Mouse (Mus musculus) kidney, postnatal 0 days (tissue): ENCODE results near the gene Kremen2. TPM values are rescaled to one million over a fixed set of nuclear protein-coding genes. Genes with fewer than 3 reads are reported as not detected.

Experiments used
- ATAC-seq: fragments of 200-750 bp; cut with Nextera tagmentation; replicated peaks from 2 replicates; pipeline ENCODE4 v1.8.0; 2017; ENCODE audit warnings: low read depth, moderate number of reproducible peaks, moderate TSS enrichment, moderate library complexity; ENCODE audit not compliant: low FRiP score
- DNase-seq: peaks from one replicate; pipeline ENCODE4 v3.0.0-alpha.2; 2016; ENCODE audit warnings: low spot score
- H3K27ac ChIP-seq: fragments of 300-500 bp; sonication (generic); 2 replicates; pipeline ENCODE4 v1.5.1; 2014; ENCODE audit warnings: mild to moderate bottlenecking
- H3K27me3 ChIP-seq: fragments of 300-500 bp; sonication (generic); 2 replicates; pipeline ENCODE4 v1.6.1; 2014; ENCODE audit warnings: low read length, mixed read lengths; ENCODE audit not compliant: insufficient read depth
- H3K36me3 ChIP-seq: fragments of 300-500 bp; sonication (generic); 2 replicates; pipeline ENCODE4 v1.6.1; 2014; ENCODE audit warnings: low read length, mixed read lengths; ENCODE audit not compliant: insufficient read depth
- H3K4me1 ChIP-seq: fragments of 300-500 bp; sonication (generic); replicated peaks from 2 replicates; pipeline ENCODE4 v1.6.1; 2014; ENCODE audit warnings: antibody characterized with exemption, low read length, mixed read lengths; ENCODE audit not compliant: insufficient read depth
- H3K4me2 ChIP-seq: fragments of 300-500 bp; sonication (generic); 2 replicates; pipeline ENCODE4 v1.6.1; 2014; ENCODE audit warnings: mild to moderate bottlenecking, low read length, moderate library complexity, mixed read lengths
- H3K4me3 ChIP-seq: fragments of 300-500 bp; sonication (generic); replicated peaks from 2 replicates; pipeline ENCODE4 v1.5.1; 2014; ENCODE audit warnings: low read depth, low read length
- H3K9ac ChIP-seq: fragments of 300-500 bp; sonication (generic); 2 replicates; pipeline ENCODE4 v1.6.1; 2014; ENCODE audit warnings: low read depth, low read length
- H3K9me3 ChIP-seq: fragments of 300-500 bp; sonication (generic); replicated peaks from 2 replicates; pipeline ENCODE4 v1.6.1; 2016; ENCODE audit warnings: low read length, inconsistent platforms, mixed read lengths
- CTCF ChIP-seq: IDR thresholded peaks from 2 replicates; pipeline ENCODE4 v1.5.1; 2016; ENCODE audit warnings: antibody characterized with exemption, low read depth, mild to moderate bottlenecking, moderate library complexity
- WGBS: fragments of 180-500 bp; shearing (Covaris S2); extraction: QIAGEN DNeasy Blood & Tissue Kit; methylation state at CpG from one replicate; pipeline ENCODE4 v1.1.7; 2014; 5-methylcytosine and 5-hydroxymethylcytosine counted together
- polyA plus RNA-seq: library from polyadenylated mRNA; unstranded; fragments of >200 nt; fragmentation: Nextera tagmentation; extraction: Ambion mirVana; gene quantifications from 2 replicates; pipeline ENCODE4 v1.2.1, GENCODE M21; 2015

The Kremen2 gene
- polyA plus RNA-seq, 1 experiment from 2014 or later: 0.29 TPM

GRCm38 (mm10) chr17:23717003-23717402 lies 28.6 kb downstream of the Kremen2 start:
- Histone ChIP-seq H3K9ac (no peak overlapping the region), H3K27ac (no peak overlapping the region), H3K4me3 (no peak overlapping the region), H3K9me3 (no peaks in the 10 kb centered on the region), H3K4me1 (no peaks in the 10 kb centered on the region), H3K36me3 (no peaks in the 10 kb centered on the region), H3K27me3 (no peaks in the 10 kb centered on the region), H3K4me2 (no peak overlapping the region)
- TF ChIP-seq CTCF: no peak
- ATAC-seq (no peak), DNase-seq (no peak)
- WGBS: 59% methylated on average over 2 of the region's 2 CpGs

DNA sequence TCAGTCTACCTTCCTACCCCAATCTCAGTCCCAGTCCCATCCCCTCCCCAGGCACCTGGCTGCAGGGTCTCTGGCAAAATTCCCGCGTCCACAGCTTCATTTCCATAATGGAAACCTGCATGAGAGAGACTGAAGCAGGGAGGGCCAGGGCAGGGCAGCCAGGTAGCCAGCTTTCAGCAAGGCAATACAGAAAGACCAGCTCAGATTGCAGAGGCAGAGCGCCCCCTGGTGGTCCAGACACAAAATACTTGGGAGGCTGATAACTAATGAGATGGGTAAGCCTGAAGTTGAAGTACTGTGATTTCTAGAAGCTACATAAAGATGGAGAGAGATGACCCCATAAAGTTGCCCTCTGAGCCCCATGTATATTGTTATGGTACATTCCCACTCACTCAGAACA lies 39.4 kb downstream of the Kremen2 start:
- H3K27ac ChIP-seq: no peak overlapping the region
- no peaks in the 10 kb centered on the region for H3K27me3 ChIP-seq
- ATAC-seq (peak; percentile 58), DNase-seq (peak; percentile 84)
- TF ChIP-seq CTCF: peak; percentile 95
- WGBS: 1% methylated on average over 3 of the region's 3 CpGs
- no peaks in the 10 kb centered on the region for H3K4me1 ChIP-seq
- H3K36me3 ChIP-seq: no peaks in the 10 kb centered on the region
- no peak overlapping the region for H3K9ac ChIP-seq
- H3K4me3 ChIP-seq: no peak overlapping the region
- H3K9me3 ChIP-seq: no peaks in the 10 kb centered on the region
- no peak overlapping the region for H3K4me2 ChIP-seq

GRCm38 (mm10) chr17:23705525-23706104 lies 40.0 kb downstream of the Kremen2 start:
- no peak overlapping the region for H3K9ac ChIP-seq
- no peak for TF ChIP-seq CTCF
- no peaks in the 10 kb centered on the region for H3K27me3 ChIP-seq
- peak; percentile 27; the same call in 1 of the 2 replicates for ATAC-seq
- no peak overlapping the region for H3K4me2 ChIP-seq
- H3K9me3 ChIP-seq: no peaks in the 10 kb centered on the region
- H3K27ac ChIP-seq: no peak overlapping the region
- H3K4me3 ChIP-seq: no peak overlapping the region
- no peak for DNase-seq
- no peaks in the 10 kb centered on the region for H3K36me3 ChIP-seq
- no peaks in the 10 kb centered on the region for H3K4me1 ChIP-seq
- WGBS: 86% methylated on average over 7 of the region's 7 CpGs

DNA sequence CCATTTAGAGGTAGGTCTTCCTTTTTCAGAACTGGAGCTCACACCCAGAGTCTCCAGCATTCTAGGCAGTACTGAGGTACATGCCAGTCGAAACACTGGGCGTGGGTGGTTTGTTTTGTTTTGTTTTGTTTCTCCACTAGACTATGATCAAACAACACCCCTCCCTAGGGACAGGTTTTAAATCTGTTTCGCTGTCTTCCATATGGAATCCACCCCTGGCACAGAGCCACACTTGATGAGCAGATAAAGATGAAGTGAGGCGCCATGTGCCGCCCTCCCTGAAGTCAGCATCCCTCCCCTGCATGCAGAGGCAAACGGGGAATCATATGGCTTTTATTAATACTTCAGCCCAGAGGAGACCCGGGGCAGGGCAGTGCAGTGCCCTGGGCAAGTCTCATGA lies 40.9 kb downstream of the Kremen2 start:
- H3K9ac ChIP-seq: no peak overlapping the region
- no peaks in the 10 kb centered on the region for H3K27me3 ChIP-seq
- no peak overlapping the region for H3K4me3 ChIP-seq
- no peaks in the 10 kb centered on the region for H3K4me1 ChIP-seq
- H3K27ac ChIP-seq: no peak overlapping the region
- ATAC-seq (no peak), DNase-seq (no peak)
- no peak for TF ChIP-seq CTCF
- H3K4me2 ChIP-seq: no peak overlapping the region
- 38% methylated on average over 7 of the region's 7 CpGs for WGBS
- no peaks in the 10 kb centered on the region for H3K36me3 ChIP-seq
- H3K9me3 ChIP-seq: no peaks in the 10 kb centered on the region

GRCm38 (mm10) chr17:23703301-23703700 lies 42.3 kb downstream of the Kremen2 start:
- no peak for TF ChIP-seq CTCF
- DNase-seq (no peak), ATAC-seq (no peak)
- no peaks in the 10 kb centered on the region for H3K36me3 ChIP-seq
- no peaks in the 10 kb centered on the region for H3K27me3 ChIP-seq
- H3K9me3 ChIP-seq: no peaks in the 10 kb centered on the region
- no peak overlapping the region for H3K9ac ChIP-seq
- no peak overlapping the region for H3K4me2 ChIP-seq
- no peak overlapping the region for H3K27ac ChIP-seq
- WGBS: 89% methylated on average over 9 of the region's 9 CpGs
- H3K4me3 ChIP-seq: no peak overlapping the region
- 0 out of 2 replicates have a peak, but pooled peaks cover 3% of the 10 kb centered on the region for H3K4me1 ChIP-seq

GRCm38 (mm10) chr17:23700079-23700478 lies 45.6 kb downstream of the Kremen2 start:
- TF ChIP-seq CTCF: peak; percentile 81
- no peaks in the 10 kb centered on the region for H3K9me3 ChIP-seq
- H3K27ac ChIP-seq: peak overlapping the region; percentile 47; the same call in 1 of the 2 replicates

More at GRCm38 (mm10) chr17:23700079-23700478, 45.6 kb downstream of the Kremen2 start:
- peak overlapping the region; percentile 63 for H3K4me3 ChIP-seq
- no peaks in the 10 kb centered on the region for H3K27me3 ChIP-seq
- peak overlapping the region; percentile 100 for H3K4me2 ChIP-seq
- H3K9ac ChIP-seq: peak overlapping the region; percentile 65
- DNase-seq (peak; percentile 96), ATAC-seq (peak; percentile 94)
- H3K36me3 ChIP-seq: no peaks in the 10 kb centered on the region
- H3K4me1 ChIP-seq: 0 out of 2 replicates have a peak, but pooled peaks cover 3% of the 10 kb centered on the region
- under 1% methylated on average over 28 of the region's 28 CpGs for WGBS
